Mouse (Mus musculus) frontal cortex, adult (tissue): ENCODE measurements around the gene Zfp712.
A peak's percentile ranks its signal among the peaks of the same experiment; 100 is the strongest.

Source experiments
- ATAC-seq: cut with Nextera tagmentation; 2 replicates; pipeline ENCODE4 v1.9.2; 2017; ENCODE audit warnings: mild to moderate bottlenecking, moderate library complexity, mixed read lengths; ENCODE audit not compliant: low TSS enrichment

Zfp712 gene

DNA sequence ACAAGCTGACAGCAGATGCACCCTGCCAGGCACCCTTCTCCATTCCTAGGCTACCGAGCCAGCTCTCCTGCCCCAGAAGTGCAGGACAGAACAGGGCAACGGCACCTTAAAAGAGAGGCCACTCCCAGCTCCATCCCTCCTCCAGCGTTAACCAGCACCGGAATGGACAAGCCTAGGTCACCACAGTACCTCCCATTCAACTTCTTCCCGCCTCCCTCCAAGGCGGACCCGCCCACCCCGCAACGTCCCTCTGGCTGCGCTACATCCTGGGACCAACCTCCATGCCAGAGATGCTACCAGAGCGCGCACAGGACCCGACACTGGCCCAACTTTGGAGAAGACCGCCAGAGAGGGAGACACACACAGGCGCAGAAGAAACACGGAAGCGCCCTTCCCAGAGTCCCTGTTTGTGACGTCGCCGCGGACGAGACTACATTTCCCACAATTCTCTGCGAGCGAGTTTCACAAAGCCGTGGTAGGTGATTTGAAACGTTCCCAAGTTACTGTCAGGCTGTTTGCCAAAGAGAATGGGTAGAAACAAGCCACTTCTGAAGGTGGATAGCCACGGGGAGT is at the start of gene Zfp712:
Zfp712 (minus strand) TSS at position 385 of the 573 bp plus-strand sequence.
- peak; percentile 98 for ATAC-seq

DNA sequence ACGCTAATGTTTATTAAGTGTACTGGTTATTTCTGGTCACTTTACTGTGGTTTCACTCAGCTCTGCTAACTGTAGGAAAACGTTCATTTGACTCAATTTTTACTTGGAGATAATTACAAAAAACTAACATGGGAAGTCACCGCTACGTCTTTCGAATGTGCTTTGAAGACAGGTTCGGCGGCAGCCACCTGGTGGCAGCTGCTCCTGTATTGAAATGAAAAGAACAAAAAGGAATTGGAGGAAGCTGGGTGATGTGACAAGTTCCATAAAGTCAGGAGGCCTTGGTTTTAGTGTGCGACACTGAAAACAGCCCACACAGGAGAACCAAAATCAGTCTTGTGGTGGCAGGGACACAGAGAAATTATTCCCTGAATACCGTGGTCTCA is 47.8 kb upstream of the Zfp712 start:
- peak; percentile 83 for ATAC-seq

DNA sequence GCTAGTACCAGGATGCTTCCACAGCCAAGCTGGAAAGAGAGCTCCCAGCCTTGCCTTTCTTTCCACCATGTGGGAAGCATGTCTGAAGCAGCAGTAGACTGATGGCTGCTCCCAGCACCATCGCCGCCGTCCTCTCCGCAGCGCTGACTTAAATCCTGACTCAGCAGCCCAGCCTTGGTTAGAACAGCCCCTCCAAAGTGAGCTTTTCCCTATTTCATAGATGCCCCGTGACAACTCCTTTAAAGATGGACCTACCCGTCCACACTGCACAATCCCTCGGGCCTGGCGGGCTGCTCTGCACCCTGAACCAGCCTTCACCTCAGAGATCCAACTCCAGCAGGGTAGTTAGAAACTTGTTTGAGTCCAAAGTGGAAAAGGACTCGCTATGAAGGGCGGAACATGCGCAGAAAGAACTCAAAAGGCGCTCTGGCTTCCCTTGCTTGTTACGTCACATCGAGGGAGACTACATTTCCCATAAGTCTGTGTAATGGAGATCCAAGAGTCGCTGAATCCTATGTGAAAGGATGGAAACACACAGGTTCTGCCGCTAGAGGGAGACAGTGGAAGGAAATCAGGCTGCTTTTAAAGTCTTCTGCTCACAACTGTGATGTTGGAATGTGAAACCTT is 47.3 kb upstream of the Zfp712 start, which contains the start of gene Gm28557:
Gm28557 (minus strand) TSS at position 411 of the 627 bp plus-strand sequence.
- peak; percentile 98 for ATAC-seq

DNA sequence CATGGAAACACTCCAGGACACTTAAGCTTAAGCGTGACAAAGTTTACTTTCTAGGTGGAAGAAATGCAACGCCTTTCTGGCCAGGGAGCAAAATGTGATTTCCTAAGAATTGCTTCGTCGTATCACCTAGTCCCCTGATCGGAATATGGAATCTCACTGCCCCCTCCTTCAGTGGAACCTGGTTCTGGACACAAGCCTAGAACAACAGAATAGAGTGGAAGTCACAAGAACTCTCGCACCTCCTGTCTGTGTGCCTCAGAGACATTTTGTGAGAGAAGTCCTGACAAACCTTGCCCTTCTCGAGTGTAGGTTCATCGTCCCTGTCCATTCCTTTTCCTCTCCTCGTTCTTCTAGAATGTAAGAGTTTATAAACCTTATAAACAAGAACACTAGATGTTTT is 46.7 kb upstream of the Zfp712 start:
- ATAC-seq: no peak

DNA sequence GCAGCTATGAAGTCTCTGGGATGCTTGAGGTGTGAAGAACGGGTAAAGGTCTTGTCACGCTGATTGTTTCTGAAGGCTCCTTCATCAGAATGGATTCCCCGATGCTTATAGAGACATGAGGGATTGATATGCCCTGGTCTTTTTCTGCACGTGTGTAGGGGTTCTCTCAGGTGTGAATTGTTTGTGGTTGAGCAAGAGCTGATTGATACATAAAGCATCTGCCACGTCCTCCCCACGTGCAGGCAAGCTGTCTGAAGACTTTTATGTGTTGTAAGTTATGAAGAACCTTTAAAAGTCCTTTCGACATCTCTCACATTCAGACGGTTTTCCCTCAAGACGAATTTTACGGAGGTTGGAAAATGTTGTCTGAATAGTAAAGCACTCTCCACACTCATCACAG is 36.9 kb upstream of the Zfp712 start, which contains the start of gene Zfp708:
Zfp708 (minus strand) TSS at position 101 of the 400 bp plus-strand sequence.
- ATAC-seq: no peak

DNA sequence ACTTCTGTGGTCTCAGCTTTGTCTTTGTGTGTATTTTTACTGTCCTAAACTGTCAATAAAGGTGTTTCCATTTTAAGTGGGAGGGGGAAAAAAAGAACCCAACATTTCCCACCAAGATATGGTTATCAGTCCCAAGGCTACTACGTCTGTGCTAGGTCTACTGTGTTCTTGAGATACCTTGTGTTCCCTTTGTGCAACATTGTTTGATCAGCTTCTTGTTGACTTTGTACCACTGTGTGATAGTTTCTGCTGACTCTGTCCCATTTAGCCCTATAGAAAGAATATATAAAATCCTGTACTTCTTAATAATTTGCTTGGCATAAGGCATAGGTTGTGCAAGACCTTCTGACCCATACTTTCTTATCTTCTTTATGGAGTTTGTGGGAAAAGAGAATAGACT is 29.2 kb upstream of the Zfp712 start:
- no peak for ATAC-seq

DNA sequence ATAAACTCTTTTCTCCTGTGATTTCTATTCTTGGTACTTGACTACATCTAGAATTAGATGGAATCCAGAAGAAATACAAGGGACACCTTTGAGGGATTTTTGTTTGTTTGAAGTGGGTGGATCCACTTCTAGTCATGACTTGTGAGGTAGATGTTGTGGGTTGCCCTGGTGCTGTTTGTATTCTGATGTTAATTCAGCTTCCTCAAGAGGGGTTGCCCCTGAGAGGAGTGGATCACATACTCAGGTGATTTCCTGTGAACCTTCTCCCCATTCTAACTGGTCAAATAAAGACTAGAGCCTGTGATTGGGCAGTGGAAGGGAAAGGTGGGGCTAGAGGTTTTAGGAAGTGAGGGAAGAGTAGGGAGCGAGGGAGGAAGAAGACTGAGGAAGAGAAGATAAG is 21.0 kb upstream of the Zfp712 start:
- no peak for ATAC-seq

DNA sequence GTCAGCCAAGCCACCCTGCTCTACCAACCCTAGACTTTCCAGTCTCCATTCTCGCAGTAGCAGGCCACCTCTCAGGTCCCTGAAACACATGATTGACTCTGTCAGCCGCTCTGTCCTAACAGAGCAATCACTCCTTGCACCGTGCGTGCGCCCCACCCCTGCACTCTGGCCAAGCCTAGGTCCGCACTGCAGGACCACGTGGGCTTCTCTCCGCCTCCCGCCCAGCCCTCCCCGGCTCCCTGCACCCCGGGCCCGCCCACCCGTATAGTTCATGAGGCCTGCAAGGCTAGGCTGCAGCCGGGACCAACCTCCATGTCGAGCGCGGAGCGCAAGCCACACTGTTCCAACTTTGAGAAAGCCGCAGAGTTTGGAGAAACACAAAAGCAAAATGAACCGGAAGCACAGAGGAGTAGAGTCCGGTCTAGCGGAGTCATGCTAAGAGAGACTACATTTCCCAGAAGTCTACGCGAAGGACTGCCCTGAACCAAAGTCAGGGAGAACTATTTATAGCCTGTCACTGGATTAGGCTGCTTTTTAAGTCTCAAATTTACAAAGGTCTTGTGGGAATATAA is 20.3 kb upstream of the Zfp712 start:
- ATAC-seq: peak; percentile 97

DNA sequence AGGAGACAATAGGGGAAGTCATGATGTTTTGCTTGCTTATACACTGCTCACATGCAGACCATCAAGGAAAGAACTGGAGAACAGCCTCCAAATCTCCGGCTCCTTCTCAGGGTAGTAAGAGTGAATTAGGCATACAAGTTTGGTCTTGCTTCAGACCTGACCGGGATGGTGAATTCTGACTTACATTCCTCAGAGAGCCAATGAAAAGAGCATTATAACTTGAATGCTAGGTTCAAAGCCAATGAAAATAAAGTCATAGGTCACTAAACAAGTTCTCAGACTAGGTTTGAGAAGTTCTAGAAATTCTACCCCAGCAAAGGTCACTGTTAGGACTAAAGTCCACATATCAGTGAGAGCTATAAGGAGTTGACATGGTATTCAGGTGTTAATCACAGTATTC is 16.3 kb upstream of the Zfp712 start:
- ATAC-seq: no peak

DNA sequence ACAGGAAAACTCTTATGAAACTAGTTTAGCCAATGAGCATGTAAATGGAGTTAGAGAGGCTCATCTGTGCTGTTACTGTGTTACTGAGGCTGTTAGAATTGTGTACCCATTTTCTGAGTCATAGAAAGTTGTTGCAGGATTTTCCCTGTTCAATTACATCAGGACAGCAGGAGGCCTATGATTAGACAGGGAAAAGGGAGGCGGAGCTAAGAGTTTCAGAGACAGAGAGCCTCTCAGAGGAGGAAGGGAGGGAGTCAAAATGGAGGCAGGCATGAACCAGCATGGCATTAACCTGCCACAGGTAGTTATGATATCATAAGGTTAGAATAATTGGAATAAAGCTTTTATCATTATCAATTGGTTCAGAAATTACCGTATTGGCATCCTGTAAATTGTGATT is 11.8 kb upstream of the Zfp712 start:
- ATAC-seq: no peak

DNA sequence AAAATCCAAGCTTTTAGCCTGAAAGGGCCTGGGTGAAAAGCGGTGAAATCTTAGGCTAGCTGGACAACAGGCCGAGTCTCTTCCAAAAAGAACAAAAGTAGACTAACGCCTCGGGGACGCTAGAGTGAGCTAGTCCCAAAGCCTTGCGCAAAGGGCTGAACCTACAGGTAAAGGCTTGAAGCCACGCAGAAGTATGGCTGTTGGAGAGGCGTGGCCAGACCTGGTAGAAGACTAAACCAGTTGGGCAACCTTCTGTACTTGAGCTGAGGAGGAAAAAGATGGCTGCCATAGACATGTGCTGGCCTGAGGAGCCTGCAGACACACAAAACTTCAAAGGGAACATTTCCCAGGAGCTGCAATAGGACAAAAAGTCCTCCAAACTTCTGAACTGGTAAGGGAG is 4.4 kb upstream of the Zfp712 start:
- no peak for ATAC-seq

DNA sequence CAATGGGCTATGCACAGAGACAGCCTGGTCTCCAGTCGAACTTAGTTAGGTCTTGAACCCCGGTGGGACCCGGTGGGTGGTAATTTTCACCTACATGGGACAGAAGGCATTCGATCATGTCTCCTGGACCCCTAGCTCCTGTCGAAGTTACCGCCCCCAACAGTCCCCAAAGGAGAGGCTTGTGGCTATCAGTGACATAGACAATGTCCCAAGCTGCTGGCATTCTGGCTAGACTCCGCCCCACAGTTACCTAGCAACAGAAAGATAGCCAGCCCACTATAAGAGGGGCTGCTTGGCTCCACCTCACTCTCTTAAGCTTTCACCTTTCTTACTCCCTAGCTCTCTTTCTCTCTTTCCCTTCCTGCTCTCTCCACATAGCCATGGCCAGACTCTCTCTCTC is 1.5 kb upstream of the Zfp712 start:
- no peak for ATAC-seq

DNA sequence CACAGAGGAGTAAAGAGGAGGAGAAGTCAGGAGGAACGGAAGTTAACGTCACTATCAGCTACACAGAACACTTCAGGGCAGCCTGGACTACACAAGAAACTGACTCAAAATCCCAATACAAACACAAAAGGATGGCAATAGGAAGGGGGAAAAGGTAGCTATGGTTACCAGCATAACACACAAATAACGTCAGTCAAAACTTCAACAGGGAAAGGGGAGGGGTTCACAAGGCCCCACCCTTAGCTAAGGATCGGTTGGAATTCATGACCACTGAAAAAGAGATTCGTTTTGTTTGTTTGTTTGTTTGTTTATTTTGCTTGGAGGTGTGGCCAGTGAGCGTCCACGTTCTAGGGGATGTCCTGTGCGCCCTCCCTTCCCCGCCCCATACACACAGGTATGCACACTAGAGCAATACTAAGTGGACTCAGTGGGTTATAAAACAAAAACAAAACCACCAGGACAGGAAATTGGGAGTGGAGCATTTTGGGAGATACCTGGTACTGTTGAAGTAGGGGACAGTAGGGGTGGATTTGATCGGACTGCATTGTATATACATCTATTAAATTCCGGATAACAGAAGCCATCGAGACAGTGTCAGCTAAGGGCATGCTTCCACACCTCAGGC is 697 bp downstream of the Zfp712 start:
- ATAC-seq: peak; percentile 43
